Mouse (Mus musculus) cerebellum, postnatal 36 days (tissue): ENCODE data around the gene Btg3.

ENCODE experiments used
- DNase-seq, 2 experiments: peaks; one replicate each; pipeline ENCODE4 v3.0.0; 2021 to 2022; ENCODE audit warnings: mixed read lengths in 2 of 2

Btg3 gene

GRCm38 (mm10) chr16:78295601-78296000, 81.4 kb downstream of the Btg3 start:
- DNase-seq: no peak

GRCm38 (mm10) chr16:78294606-78295275, 82.3 kb downstream of the Btg3 start:
- DNase-seq: no peak

GRCm38 (mm10) chr16:78294051-78294450, 82.9 kb downstream of the Btg3 start:
- DNase-seq: no peak

DNA sequence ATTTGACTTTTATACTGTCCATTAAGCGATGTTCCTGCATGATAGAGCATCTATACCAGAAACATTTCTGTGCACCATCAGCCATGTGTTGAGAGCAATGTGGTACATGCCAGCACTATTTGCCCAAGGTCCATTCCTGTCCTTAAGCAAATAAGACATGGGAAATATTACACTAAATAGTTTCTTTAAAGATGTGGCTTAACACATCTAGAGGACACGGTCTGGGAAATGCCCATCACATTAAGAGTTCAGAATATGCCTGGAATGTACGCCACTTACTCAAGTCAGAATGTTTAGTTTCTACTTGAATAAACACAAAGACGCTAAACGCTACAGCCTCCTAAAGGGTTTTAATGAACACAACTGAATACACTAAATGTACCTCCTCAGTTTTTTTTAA, 93.8 kb downstream of the Btg3 start:
- DNase-seq: no peak
